Mouse (Mus musculus) monocyte, adult 2 months (primary cell): Measurements from ENCODE around the gene Cbx6.
A peak's percentile ranks its signal among the peaks of the same experiment; 100 is the strongest.

Experiments used
- DNase-seq, 2 experiments: peaks; one replicate each; pipeline ENCODE4 v3.0.0; 2022; ENCODE audit warnings: low spot score in 2 of 2, low read depth in 1 of 2

Cbx6 gene

GRCm38 (mm10) chr15:79834130-79834880, at the start of gene Cbx6, which contains the start of gene Npcd:
Cbx6 (minus strand) TSS chr15:79834688.
Npcd (minus strand) TSS chr15:79834237.
- peak; percentile 28 to 41 for DNase-seq

- DNase-seq: peak; percentile 57 to 81
Measured at GRCm38 (mm10) chr15:79883352-79883822, 48.9 kb upstream of the Cbx6 start.

- DNase-seq: no peak
Measured at GRCm38 (mm10) chr15:79882623-79883267, 48.3 kb upstream of the Cbx6 start.

- DNase-seq: no peak
Measured at GRCm38 (mm10) chr15:79880477-79880876, 46.0 kb upstream of the Cbx6 start.

- no peak for DNase-seq
Measured at GRCm38 (mm10) chr15:79879319-79879718, 44.8 kb upstream of the Cbx6 start.

GRCm38 (mm10) chr15:79878725-79879136, 44.2 kb upstream of the Cbx6 start:
- no peak for DNase-seq

- no peak for DNase-seq
Measured at GRCm38 (mm10) chr15:79875261-79875995, 40.9 kb upstream of the Cbx6 start.

GRCm38 (mm10) chr15:79873995-79874394, 39.5 kb upstream of the Cbx6 start:
- no peak for DNase-seq

GRCm38 (mm10) chr15:79873545-79873944, 39.1 kb upstream of the Cbx6 start:
- no peak for DNase-seq

GRCm38 (mm10) chr15:79867260-79868002, 32.9 kb upstream of the Cbx6 start:
- no peak for DNase-seq

- DNase-seq: no peak
Measured at GRCm38 (mm10) chr15:79859821-79860220, 25.3 kb upstream of the Cbx6 start.

- DNase-seq: no peak
Measured at GRCm38 (mm10) chr15:79858979-79859378, 24.5 kb upstream of the Cbx6 start.

GRCm38 (mm10) chr15:79850143-79850542, 15.7 kb upstream of the Cbx6 start:
- no peak for DNase-seq

GRCm38 (mm10) chr15:79847100-79847499, 12.6 kb upstream of the Cbx6 start:
- DNase-seq: no peak

GRCm38 (mm10) chr15:79845986-79846385, 11.5 kb upstream of the Cbx6 start:
- no peak for DNase-seq

- DNase-seq: no peak
Measured at GRCm38 (mm10) chr15:79842985-79843384, 8.5 kb upstream of the Cbx6 start.

- no peak for DNase-seq
Measured at GRCm38 (mm10) chr15:79840281-79840680, 5.8 kb upstream of the Cbx6 start.

GRCm38 (mm10) chr15:79834881-79835260, 383 bp upstream of the Cbx6 start:
- DNase-seq: no peak

GRCm38 (mm10) chr15:79833251-79834050, 1.0 kb downstream of the Cbx6 start:
- DNase-seq: no peak
